Mouse (Mus musculus) cerebellum, adult 2 months (tissue): Measurements from ENCODE around the gene Epb41l1.

Experiments used
- CTCF ChIP-seq: fragments of 200-500 bp; IDR thresholded peaks from 2 replicates; pipeline ENCODE4 v1.5.1; 2011; ENCODE audit warnings: low read depth, mild to moderate bottlenecking, control low read depth, low read length, moderate library complexity, borderline replicate concordance; ENCODE audit not compliant: insufficient read depth
- POLR2A ChIP-seq: fragments of 200-500 bp; IDR thresholded peaks from 2 replicates; pipeline ENCODE4 v1.6.1; 2011; ENCODE audit warnings: low read length, control low read depth, borderline replicate concordance; ENCODE audit not compliant: insufficient read depth

GRCm38 (mm10) chr2:156505533-156505932, 84.8 kb downstream of the Epb41l1 start:
- TF ChIP-seq POLR2A (no peak), CTCF (no peak)
